Mouse (Mus musculus) stomach, postnatal 0 days (tissue): ENCODE results near the gene Ring1.

Experiments used
- CTCF ChIP-seq: IDR thresholded peaks from 2 replicates; pipeline ENCODE4 v1.5.1; 2016; ENCODE audit warnings: antibody characterized with exemption, low read depth, mild to moderate bottlenecking, moderate library complexity
- EP300 ChIP-seq: optimal IDR thresholded peaks from 2 replicates; pipeline ENCODE3; 2016; ENCODE audit warnings: antibody characterized with exemption

DNA sequence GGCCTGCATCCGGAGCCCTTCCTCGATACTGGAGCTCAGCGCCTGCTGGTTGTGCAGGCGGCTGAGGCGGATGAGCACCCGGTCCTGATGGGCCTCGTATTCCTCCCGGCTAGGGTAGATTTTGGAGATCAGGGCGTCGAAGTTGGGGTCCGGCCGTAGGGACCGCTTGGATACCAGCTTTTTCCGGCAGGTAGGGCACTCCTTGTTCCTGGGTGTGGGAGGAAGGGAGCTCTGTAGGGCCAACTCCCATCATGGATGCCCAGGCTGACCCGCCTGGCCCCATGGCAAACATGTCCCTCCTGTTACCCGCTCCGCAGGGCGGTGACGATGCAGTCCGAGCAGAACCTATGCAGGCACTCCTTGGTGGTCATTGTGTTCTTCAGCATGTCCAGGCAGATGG is 1.5 kb downstream of the Ring1 start:
- TF ChIP-seq EP300 (no peak), CTCF (no peak)
